Mouse (Mus musculus) hindbrain, embryonic 11.5 days (tissue): ENCODE data around the gene Utp14b. TPM values are rescaled to one million over a fixed set of nuclear protein-coding genes. Genes with fewer than 3 reads are reported as not detected.

Experiments
- polyA plus RNA-seq: library from polyadenylated mRNA; unstranded; fragments of >200 nt; fragmentation: Nextera tagmentation; extraction: Ambion mirVana; gene quantifications from 2 replicates; pipeline ENCODE4 v1.2.1, GENCODE M21; 2014

Gene Utp14b
- polyA plus RNA-seq, 1 experiment from 2014 or later = 11.8 TPM

Other genes starting within 250 kb of the Utp14b start
- gene Farsb, start 169.1 kb upstream of the Utp14b start, polyA plus RNA-seq = 146 and 152 TPM in 2 replicates
- 0.45 and 0.59 TPM in 2 replicates for gene Mogat1, start 147.0 kb upstream of the Utp14b start, polyA plus RNA-seq
- gene BC035947, start 145.9 kb upstream of the Utp14b start, polyA plus RNA-seq = 0.20 and 0.25 TPM in 2 replicates
- 88.6 and 99.9 TPM in 2 replicates for gene Acsl3, start 213 bp upstream of the Utp14b start, polyA plus RNA-seq
- gene Kcne4, start 158.7 kb downstream of the Utp14b start, polyA plus RNA-seq = 0.74 and 1.3 TPM in 2 replicates